Mouse (Mus musculus) heart, postnatal 0 days (tissue): ENCODE measurements around the gene Cers5.

Experiments
- CTCF ChIP-seq: IDR thresholded peaks from 2 replicates; pipeline ENCODE4 v1.5.1; 2016; ENCODE audit warnings: antibody characterized with exemption, control low read depth, low read depth
- EP300 ChIP-seq: IDR thresholded peaks from 2 replicates; pipeline ENCODE4 v1.6.1; 2016; ENCODE audit warnings: antibody characterized with exemption, low read depth

- TF ChIP-seq CTCF (no peak), EP300 (no peak)
Measured at GRCm38 (mm10) chr15:99754204-99754603, 18.5 kb downstream of the Cers5 start.
